Mouse (Mus musculus) forebrain, embryonic 11.5 days (tissue): ENCODE measurements at regions not wholly inside any gene's neighbourhood (a gene's known extent, or its start where the extent isn't known, plus 50 kb on each side); places are given as distances from the start of the nearest gene placed in this dataset.
"Not testable (repeated sequence)": the region's sequence is repeated elsewhere in the genome, so short reads cannot be mapped to it uniquely, and the experiment has no call there.

Source experiments
- ATAC-seq: fragments of 200-750 bp; cut with Nextera tagmentation; replicated peaks from 2 replicates; pipeline ENCODE4 v1.8.0; 2017; ENCODE audit warnings: moderate TSS enrichment; ENCODE audit not compliant: low FRiP score
- DNase-seq: peaks from one replicate; pipeline ENCODE4 v3.0.0-alpha.2; 2017; ENCODE audit warnings: low spot score
- H3K27ac ChIP-seq: fragments of 300-500 bp; sonication (generic); 2 replicates; pipeline ENCODE4 v1.5.1; 2014; ENCODE audit warnings: low read depth, low read length
- H3K27me3 ChIP-seq: fragments of 300-500 bp; sonication (generic); 2 replicates; pipeline ENCODE4 v1.6.1; 2014; ENCODE audit warnings: mild to moderate bottlenecking, low read length, mixed read lengths; ENCODE audit not compliant: control insufficient read depth, insufficient read depth
- H3K36me3 ChIP-seq: fragments of 300-500 bp; sonication (generic); 2 replicates; pipeline ENCODE4 v1.6.1; 2014; ENCODE audit warnings: mild to moderate bottlenecking, low read length, moderate library complexity, mixed read lengths; ENCODE audit not compliant: control insufficient read depth, insufficient read depth
- H3K4me1 ChIP-seq: fragments of 300-500 bp; sonication (generic); replicated peaks from 2 replicates; pipeline ENCODE4 v1.6.1; 2014; ENCODE audit warnings: low read length, mixed read lengths; ENCODE audit not compliant: control insufficient read depth, insufficient read depth
- H3K4me2 ChIP-seq: fragments of 300-500 bp; sonication (generic); 2 replicates; pipeline ENCODE4 v1.6.1; 2014; ENCODE audit warnings: low read depth, mild to moderate bottlenecking, low read length, moderate library complexity, mixed read lengths; ENCODE audit not compliant: severe bottlenecking
- H3K4me3 ChIP-seq: fragments of 300-500 bp; sonication (generic); 2 replicates; pipeline ENCODE4 v1.5.1; 2014; ENCODE audit warnings: low read depth, low read length
- H3K9ac ChIP-seq: fragments of 300-500 bp; sonication (generic); 2 replicates; pipeline ENCODE4 v1.6.1; 2014; ENCODE audit warnings: low read length
- H3K9me3 ChIP-seq: fragments of 300-500 bp; sonication (generic); 2 replicates; pipeline ENCODE4 v1.6.1; 2016; ENCODE audit warnings: low read length, mixed read lengths; ENCODE audit not compliant: control insufficient read depth
- WGBS: fragments of 180-500 bp; shearing (Covaris S2); extraction: QIAGEN DNeasy Blood & Tissue Kit; methylation state at CpG from one replicate; pipeline ENCODE4 v1.1.7; 2014; 5-methylcytosine and 5-hydroxymethylcytosine counted together

GRCm38 (mm10) chr7:60733331-60733994 lies 593.4 kb upstream of the Snrpn start:
- H3K9ac ChIP-seq, H3K4me3 ChIP-seq, H3K36me3 ChIP-seq, H3K27ac ChIP-seq, H3K27me3 ChIP-seq, H3K4me2 ChIP-seq, H3K4me1 ChIP-seq, H3K9me3 ChIP-seq: not testable (repeated sequence)
- DNase-seq = peak; percentile 50
- peak; percentile 80; the same call in 1 of the 2 replicates for ATAC-seq
- WGBS = 58% methylated on average over 20 of the region's 20 CpGs

GRCm38 (mm10) chr7:60728108-60728721 lies 588.2 kb upstream of the Snrpn start:
- H3K4me3 ChIP-seq, H3K27ac ChIP-seq, H3K27me3 ChIP-seq, H3K4me1 ChIP-seq, H3K36me3 ChIP-seq, H3K4me2 ChIP-seq, H3K9me3 ChIP-seq, H3K9ac ChIP-seq: not testable (repeated sequence)
- ATAC-seq (peak; percentile 77), DNase-seq (peak; percentile 68)
- WGBS = 15% methylated on average over 5 of the region's 5 CpGs
